Mouse (Mus musculus): Measurements from ENCODE around the gene Arl4a. TPM values are rescaled to one million over a fixed set of nuclear protein-coding genes. Genes with fewer than 3 reads are reported as not detected.

Gene Arl4a
- polyA plus RNA-seq, 1 experiment from 2014 or later: 39.8 TPM

- Histone ChIP-seq H3K4me1 (ENCODE audit: control insufficient read depth in 2 of 2, insufficient read depth in 2 of 2, low read length in 2 of 2) (no peaks in the 10 kb centered on the region), H3K27me3 (ENCODE audit: control insufficient read depth, insufficient read depth, low read length) (no peaks in the 10 kb centered on the region), H3K4me3 (ENCODE audit: control insufficient read depth in 1 of 2, insufficient read depth in 1 of 2, low read depth in 1 of 2, low read length in 2 of 2) (no peak overlapping the region), H3K4me2 (ENCODE audit: low read length) (no peak overlapping the region), H3K27ac (replicated peaks in 1 of 2; ENCODE audit: control insufficient read depth in 1 of 2, insufficient read depth in 1 of 2, low read depth in 2 of 2, low read length in 2 of 2) (no peak overlapping the region), H3K9me3 (ENCODE audit: control insufficient read depth, low read length) (no peaks in the 10 kb centered on the region), H3K9ac (ENCODE audit: low read length) (no peak overlapping the region), H3K36me3 (ENCODE audit: control insufficient read depth, insufficient read depth, low read length) (no peaks in the 10 kb centered on the region)
- 46% methylated on average over 4 of the region's 4 CpGs for WGBS
- ATAC-seq (ENCODE audit: insufficient number of reproducible peaks, insufficient read depth, low FRiP score, low read depth): no peak
Measured at GRCm38 (mm10) chr12:39990830-39991780, 46.7 kb downstream of the Arl4a start.

DNA sequence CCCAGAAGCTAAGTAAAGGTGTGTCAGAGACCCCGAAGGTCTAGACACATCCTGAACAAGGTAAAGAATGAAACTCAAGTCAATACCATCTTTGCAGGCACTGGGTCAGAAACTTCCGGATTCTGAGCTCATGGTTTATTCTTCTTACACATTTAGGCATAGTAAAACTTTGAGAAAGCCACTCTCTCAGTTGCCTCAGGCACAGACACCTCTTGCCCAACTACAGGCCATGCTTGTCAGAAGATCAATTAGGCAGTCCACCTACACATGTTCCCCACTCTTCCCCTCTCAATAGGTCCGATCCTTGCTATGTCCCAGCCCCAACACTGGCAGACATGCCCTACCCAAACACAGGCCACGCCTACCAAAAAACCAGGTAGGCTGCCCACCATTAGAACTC lies 48.7 kb downstream of the Arl4a start:
- H3K27me3 ChIP-seq (ENCODE audit: control insufficient read depth, insufficient read depth, low read length): no peaks in the 10 kb centered on the region
- H3K4me2 ChIP-seq (ENCODE audit: low read length): no peak overlapping the region
- H3K9ac ChIP-seq (ENCODE audit: low read length): no peak overlapping the region
- no peak overlapping the region for H3K27ac ChIP-seq (replicated peaks in 1 of 2; ENCODE audit: control insufficient read depth in 1 of 2, insufficient read depth in 1 of 2, low read depth in 2 of 2, low read length in 2 of 2)
- H3K36me3 ChIP-seq (ENCODE audit: control insufficient read depth, insufficient read depth, low read length): no peaks in the 10 kb centered on the region
- 88% methylated on average over 4 of the region's 4 CpGs for WGBS
- H3K4me3 ChIP-seq (ENCODE audit: control insufficient read depth in 1 of 2, insufficient read depth in 1 of 2, low read depth in 1 of 2, low read length in 2 of 2): no peak overlapping the region
- no peak for ATAC-seq (ENCODE audit: insufficient number of reproducible peaks, insufficient read depth, low FRiP score, low read depth)
- no peaks in the 10 kb centered on the region for H3K4me1 ChIP-seq (ENCODE audit: control insufficient read depth in 2 of 2, insufficient read depth in 2 of 2, low read length in 2 of 2)
- no peaks in the 10 kb centered on the region for H3K9me3 ChIP-seq (ENCODE audit: control insufficient read depth, low read length)

DNA sequence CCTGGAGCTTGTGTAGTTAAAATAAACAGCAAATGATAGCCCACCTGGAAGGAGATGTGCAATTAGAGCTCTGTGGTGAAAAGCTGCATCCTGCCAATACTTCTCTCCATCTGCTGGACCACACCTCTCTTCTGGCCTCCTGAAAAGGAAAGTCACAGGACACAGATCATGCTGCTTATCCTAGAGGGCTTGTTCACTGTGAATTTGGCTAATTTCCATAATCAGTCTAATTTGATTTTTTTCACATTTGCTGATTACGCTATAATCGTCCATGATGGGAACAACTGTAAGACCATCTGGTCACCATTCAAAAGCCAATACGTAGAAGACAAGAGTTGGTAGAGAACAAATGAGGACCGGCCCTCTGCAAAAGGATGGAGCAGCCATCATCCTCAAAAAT lies 50.6 kb downstream of the Arl4a start:
- Histone ChIP-seq H3K9ac (ENCODE audit: low read length) (no peak overlapping the region), H3K36me3 (ENCODE audit: control insufficient read depth, insufficient read depth, low read length) (no peaks in the 10 kb centered on the region), H3K4me3 (ENCODE audit: control insufficient read depth in 1 of 2, insufficient read depth in 1 of 2, low read depth in 1 of 2, low read length in 2 of 2) (no peak overlapping the region), H3K27ac (replicated peaks in 1 of 2; ENCODE audit: control insufficient read depth in 1 of 2, insufficient read depth in 1 of 2, low read depth in 2 of 2, low read length in 2 of 2) (no peak overlapping the region), H3K4me1 (ENCODE audit: control insufficient read depth in 2 of 2, insufficient read depth in 2 of 2, low read length in 2 of 2) (no peaks in the 10 kb centered on the region), H3K9me3 (ENCODE audit: control insufficient read depth, low read length) (no peaks in the 10 kb centered on the region), H3K27me3 (ENCODE audit: control insufficient read depth, insufficient read depth, low read length) (no peaks in the 10 kb centered on the region), H3K4me2 (ENCODE audit: low read length) (no peak overlapping the region)
- ATAC-seq (ENCODE audit: insufficient number of reproducible peaks, insufficient read depth, low FRiP score, low read depth): no peak
- 89% methylated on average over 4 of the region's 4 CpGs for WGBS

- H3K9me3 ChIP-seq (ENCODE audit: control insufficient read depth, low read length): no peaks in the 10 kb centered on the region
- H3K4me2 ChIP-seq (ENCODE audit: low read length): no peak overlapping the region
Measured at GRCm38 (mm10) chr12:39985639-39986038, 52.2 kb downstream of the Arl4a start.

GRCm38 (mm10) chr12:39979792-39980191 lies 58.0 kb downstream of the Arl4a start:
- Histone ChIP-seq H3K27me3 (ENCODE audit: control insufficient read depth, insufficient read depth, low read length) (no peaks in the 10 kb centered on the region), H3K4me3 (ENCODE audit: control insufficient read depth in 1 of 2, insufficient read depth in 1 of 2, low read depth in 1 of 2, low read length in 2 of 2) (no peak overlapping the region), H3K36me3 (ENCODE audit: control insufficient read depth, insufficient read depth, low read length) (no peaks in the 10 kb centered on the region), H3K9me3 (ENCODE audit: control insufficient read depth, low read length) (no peaks in the 10 kb centered on the region), H3K9ac (ENCODE audit: low read length) (no peak overlapping the region), H3K4me2 (ENCODE audit: low read length) (no peak overlapping the region), H3K4me1 (ENCODE audit: control insufficient read depth in 2 of 2, insufficient read depth in 2 of 2, low read length in 2 of 2) (peaks cover 0 to 3% of the 10 kb centered on the region in 2 experiments; a peak in 1 of 4 replicates), H3K27ac (replicated peaks in 1 of 2; ENCODE audit: control insufficient read depth in 1 of 2, insufficient read depth in 1 of 2, low read depth in 2 of 2, low read length in 2 of 2) (no peak overlapping the region)
- ATAC-seq (ENCODE audit: insufficient number of reproducible peaks, insufficient read depth, low FRiP score, low read depth): no peak
- WGBS: 79% methylated on average over 1 of the region's 1 CpGs

More at GRCm38 (mm10) chr12:39985639-39986038, 52.2 kb downstream of the Arl4a start:
- 91% methylated on average over 7 of the region's 7 CpGs for WGBS
- ATAC-seq (ENCODE audit: insufficient number of reproducible peaks, insufficient read depth, low FRiP score, low read depth): no peak
- no peaks in the 10 kb centered on the region for H3K4me1 ChIP-seq (ENCODE audit: control insufficient read depth in 2 of 2, insufficient read depth in 2 of 2, low read length in 2 of 2)
- no peak overlapping the region for H3K9ac ChIP-seq (ENCODE audit: low read length)
- no peak overlapping the region for H3K4me3 ChIP-seq (ENCODE audit: control insufficient read depth in 1 of 2, insufficient read depth in 1 of 2, low read depth in 1 of 2, low read length in 2 of 2)
- H3K27ac ChIP-seq (replicated peaks in 1 of 2; ENCODE audit: control insufficient read depth in 1 of 2, insufficient read depth in 1 of 2, low read depth in 2 of 2, low read length in 2 of 2): no peak overlapping the region
- no peaks in the 10 kb centered on the region for H3K27me3 ChIP-seq (ENCODE audit: control insufficient read depth, insufficient read depth, low read length)
- no peaks in the 10 kb centered on the region for H3K36me3 ChIP-seq (ENCODE audit: control insufficient read depth, insufficient read depth, low read length)

DNA sequence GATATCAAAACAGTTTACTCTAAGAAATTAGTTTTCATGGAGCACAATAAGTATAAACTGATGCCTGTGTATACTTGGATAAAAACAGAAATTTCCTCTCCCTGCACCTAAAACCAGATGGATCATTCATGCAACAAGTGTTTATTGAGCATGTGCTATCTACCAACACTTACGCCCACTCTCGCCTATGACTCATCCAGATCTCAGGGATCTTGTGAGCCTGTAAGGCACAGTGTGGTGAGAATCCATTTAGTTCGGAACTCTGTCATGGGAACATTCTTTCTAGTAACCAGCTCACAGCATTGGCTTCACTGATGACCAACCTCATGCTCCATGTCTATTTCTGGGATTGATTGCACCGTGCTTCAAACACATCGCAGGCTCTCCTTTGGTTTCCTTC lies 58.8 kb downstream of the Arl4a start:
- H3K27me3 ChIP-seq (ENCODE audit: control insufficient read depth, insufficient read depth, low read length): no peaks in the 10 kb centered on the region
- no peak for ATAC-seq (ENCODE audit: insufficient number of reproducible peaks, insufficient read depth, low FRiP score, low read depth)
- no peak overlapping the region for H3K4me3 ChIP-seq (ENCODE audit: control insufficient read depth in 1 of 2, insufficient read depth in 1 of 2, low read depth in 1 of 2, low read length in 2 of 2)
- WGBS: 84% methylated on average over 5 of the region's 5 CpGs
- peaks cover 0 to 3% of the 10 kb centered on the region in 2 experiments; a peak in 1 of 4 replicates for H3K4me1 ChIP-seq (ENCODE audit: control insufficient read depth in 2 of 2, insufficient read depth in 2 of 2, low read length in 2 of 2)
- no peaks in the 10 kb centered on the region for H3K9me3 ChIP-seq (ENCODE audit: control insufficient read depth, low read length)
- H3K9ac ChIP-seq (ENCODE audit: low read length): no peak overlapping the region
- no peak overlapping the region for H3K27ac ChIP-seq (replicated peaks in 1 of 2; ENCODE audit: control insufficient read depth in 1 of 2, insufficient read depth in 1 of 2, low read depth in 2 of 2, low read length in 2 of 2)
- H3K36me3 ChIP-seq (ENCODE audit: control insufficient read depth, insufficient read depth, low read length): no peaks in the 10 kb centered on the region
- H3K4me2 ChIP-seq (ENCODE audit: low read length): no peak overlapping the region

DNA sequence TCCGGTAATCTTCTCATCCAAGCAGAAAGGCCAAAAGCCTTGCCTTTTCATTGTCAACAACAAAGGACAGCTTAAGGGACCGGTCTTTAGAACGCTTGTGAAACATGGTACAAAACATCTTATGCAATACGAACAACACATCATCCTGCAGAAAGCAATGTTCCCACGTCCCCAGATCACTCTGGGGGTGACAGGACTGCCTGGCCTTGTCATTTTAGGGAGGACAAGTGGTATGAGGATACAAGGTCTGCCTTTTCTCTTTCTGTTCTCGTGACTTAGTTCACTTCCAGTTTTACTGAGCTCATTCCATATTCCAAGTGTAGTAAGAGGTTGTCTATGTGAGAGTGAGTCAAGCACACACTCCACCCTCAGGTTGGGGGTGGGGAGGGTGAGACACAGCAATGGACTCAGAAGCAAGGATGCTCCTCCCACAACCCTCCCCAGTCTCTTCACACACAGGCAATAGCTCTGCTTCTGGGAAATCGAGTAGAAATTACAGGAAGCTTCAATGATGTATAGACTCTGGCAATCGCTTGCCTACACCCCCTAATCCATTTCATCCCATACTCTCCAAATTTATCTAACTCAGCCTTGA lies 59.7 kb downstream of the Arl4a start:
- H3K36me3 ChIP-seq (ENCODE audit: control insufficient read depth, insufficient read depth, low read length): no peaks in the 10 kb centered on the region
- H3K9ac ChIP-seq (ENCODE audit: low read length): no peak overlapping the region
- H3K9me3 ChIP-seq (ENCODE audit: control insufficient read depth, low read length): no peaks in the 10 kb centered on the region
- H3K4me3 ChIP-seq (ENCODE audit: control insufficient read depth in 1 of 2, insufficient read depth in 1 of 2, low read depth in 1 of 2, low read length in 2 of 2): no peak overlapping the region
- H3K4me2 ChIP-seq (ENCODE audit: low read length): no peak overlapping the region
- WGBS: 84% methylated on average over 8 of the region's 8 CpGs
- no peaks in the 10 kb centered on the region for H3K27me3 ChIP-seq (ENCODE audit: control insufficient read depth, insufficient read depth, low read length)
- peaks cover 0 to 3% of the 10 kb centered on the region in 2 experiments; a peak in 1 of 4 replicates for H3K4me1 ChIP-seq (ENCODE audit: control insufficient read depth in 2 of 2, insufficient read depth in 2 of 2, low read length in 2 of 2)
- no peak overlapping the region for H3K27ac ChIP-seq (replicated peaks in 1 of 2; ENCODE audit: control insufficient read depth in 1 of 2, insufficient read depth in 1 of 2, low read depth in 2 of 2, low read length in 2 of 2)
- no peak for ATAC-seq (ENCODE audit: insufficient number of reproducible peaks, insufficient read depth, low FRiP score, low read depth)

All from heart, embryonic 14.5 days (tissue).